Mouse (Mus musculus) MEL (cell line): Measurements from ENCODE around the gene Ubash3b. TPM values are rescaled to one million over a fixed set of nuclear protein-coding genes. Genes with fewer than 3 reads are reported as not detected.

Experiments
- DNase-seq: peaks from one replicate; pipeline ENCODE4 v3.0.0; 2011; ENCODE audit warnings: low read depth, low spot score
- H3K27ac ChIP-seq: 2 replicates; pipeline ENCODE4 v1.5.1; 2012; ENCODE audit warnings: low read depth, mild to moderate bottlenecking, control low read depth, low read length, moderate library complexity; ENCODE audit not compliant: control insufficient read depth
- H3K27me3 ChIP-seq, 2 experiments: fragments of 150-350 bp in 1 of 2; sonication (generic) in 1 of 2; 2 replicates each; pipeline ENCODE4 v1.6.1; 2012; ENCODE audit warnings: low read length in 2 of 2, mild to moderate bottlenecking in 2 of 2, improper control_type of control experiment in 1 of 2, moderate library complexity in 1 of 2; ENCODE audit not compliant: insufficient read depth in 2 of 2, control insufficient read depth in 1 of 2
- H3K36me3 ChIP-seq, 2 experiments: 2 replicates each; pipeline ENCODE4 v1.6.1; 2012 to 2014; ENCODE audit warnings: low read length in 2 of 2, improper control_type of control experiment in 1 of 2, inconsistent platforms in 1 of 2, mild to moderate bottlenecking in 1 of 2; ENCODE audit not compliant: insufficient read depth in 2 of 2, control insufficient read depth in 1 of 2
- H3K4me1 ChIP-seq, 2 experiments: fragments of 150-350 bp in 1 of 2; sonication (generic) in 1 of 2; 2 replicates each; pipeline ENCODE4 v1.6.1; 2012; ENCODE audit warnings: low read length in 2 of 2, improper control_type of control experiment in 1 of 2, mild to moderate bottlenecking in 1 of 2; ENCODE audit not compliant: insufficient read depth in 2 of 2, control insufficient read depth in 1 of 2
- H3K4me3 ChIP-seq, 2 experiments: fragments of 150-350 bp in 1 of 2; sonication (generic) in 1 of 2; 2 replicates each; pipeline ENCODE4 v1.5.1; 2012; ENCODE audit warnings: low read depth in 2 of 2, low read length in 2 of 2, mild to moderate bottlenecking in 2 of 2, moderate library complexity in 2 of 2, control low read depth in 1 of 2, improper control_type of control experiment in 1 of 2; ENCODE audit not compliant: control insufficient read depth in 1 of 2, insufficient read depth in 1 of 2
- H3K79me2 ChIP-seq: 2 replicates; pipeline ENCODE4 v1.6.1; 2012; ENCODE audit warnings: mild to moderate bottlenecking, low read length, moderate library complexity; ENCODE audit not compliant: control insufficient read depth, poor library complexity, insufficient read depth
- H3K9ac ChIP-seq: 2 replicates; pipeline ENCODE4 v1.6.1; 2012; ENCODE audit warnings: low read depth, mild to moderate bottlenecking, control low read depth, low read length, moderate library complexity; ENCODE audit not compliant: control insufficient read depth, poor library complexity, severe bottlenecking
- H3K9me3 ChIP-seq: fragments of 150-350 bp; sonication (generic); replicated peaks from 2 replicates; pipeline ENCODE4 v1.6.1; 2012; ENCODE audit warnings: mild to moderate bottlenecking, low read length, improper control_type of control experiment, moderate library complexity; ENCODE audit not compliant: insufficient read depth
- BHLHE40 ChIP-seq: IDR thresholded peaks from 2 replicates; pipeline ENCODE4 v1.6.1; 2012; ENCODE audit warnings: low read depth, mild to moderate bottlenecking, inconsistent platforms, low read length, improper control_type of control experiment, borderline replicate concordance
- CHD1 ChIP-seq: IDR thresholded peaks from 2 replicates; pipeline ENCODE4 v1.6.1; 2012; ENCODE audit warnings: low read depth, mild to moderate bottlenecking, inconsistent platforms, low read length, improper control_type of control experiment
- ETS1 ChIP-seq: IDR thresholded peaks from 2 replicates; pipeline ENCODE4 v1.6.1; 2012; ENCODE audit warnings: low read depth, mild to moderate bottlenecking, inconsistent platforms, low read length, improper control_type of control experiment, moderate library complexity
- GABPA ChIP-seq: IDR thresholded peaks from 2 replicates; pipeline ENCODE4 v1.6.1; 2012; ENCODE audit warnings: low read depth, mild to moderate bottlenecking, inconsistent platforms, low read length, improper control_type of control experiment, moderate library complexity
- GATA1 ChIP-seq: IDR thresholded peaks from 2 replicates; pipeline ENCODE4 v1.6.1; 2011; ENCODE audit warnings: low read depth, low read length, improper control_type of control experiment
- MAFK ChIP-seq: IDR thresholded peaks from 2 replicates; pipeline ENCODE4 v1.6.1; 2011; ENCODE audit warnings: low read depth, mild to moderate bottlenecking, low read length, improper control_type of control experiment, borderline replicate concordance
- MAX ChIP-seq: IDR thresholded peaks from 2 replicates; pipeline ENCODE4 v1.6.1; 2011; ENCODE audit warnings: low read length, improper control_type of control experiment
- MAZ ChIP-seq: IDR thresholded peaks from 2 replicates; pipeline ENCODE4 v1.6.1; 2012; ENCODE audit warnings: low read depth, mild to moderate bottlenecking, inconsistent platforms, low read length, improper control_type of control experiment
- MEF2A ChIP-seq: IDR thresholded peaks from 2 replicates; pipeline ENCODE4 v1.6.1; 2014; ENCODE audit warnings: low read depth, mild to moderate bottlenecking, inconsistent platforms, low read length, improper control_type of control experiment; ENCODE audit not compliant: poor library complexity, insufficient replicate concordance, severe bottlenecking; ENCODE audit errors: extremely low read depth
- MXI1 ChIP-seq: IDR thresholded peaks from 2 replicates; pipeline ENCODE4 v1.6.1; 2011; ENCODE audit warnings: mild to moderate bottlenecking, low read depth, low read length, improper control_type of control experiment
- MYB ChIP-seq: IDR thresholded peaks from 2 replicates; pipeline ENCODE4 v1.6.1; 2011; ENCODE audit warnings: mild to moderate bottlenecking, low read depth, low read length, improper control_type of control experiment
- NELFE ChIP-seq: IDR thresholded peaks from 2 replicates; pipeline ENCODE4 v1.6.1; 2011; ENCODE audit warnings: low read depth, low read length, improper control_type of control experiment
- NRF1 ChIP-seq: IDR thresholded peaks from 2 replicates; pipeline ENCODE4 v1.6.1; 2014; ENCODE audit warnings: low read depth, mild to moderate bottlenecking, inconsistent platforms, low read length, improper control_type of control experiment, moderate library complexity; ENCODE audit not compliant: poor library complexity, insufficient read depth, severe bottlenecking
- POLR2AphosphoS5 ChIP-seq: IDR thresholded peaks from 2 replicates; pipeline ENCODE4 v1.6.1; 2012; ENCODE audit warnings: low read depth, borderline replicate concordance, mild to moderate bottlenecking, inconsistent platforms, low read length, moderate library complexity, mixed read lengths
- RCOR1 ChIP-seq: IDR thresholded peaks from 2 replicates; pipeline ENCODE4 v1.6.1; 2012; ENCODE audit warnings: low read depth, mild to moderate bottlenecking, inconsistent platforms, low read length, improper control_type of control experiment
- SIN3A ChIP-seq: IDR thresholded peaks from 2 replicates; pipeline ENCODE4 v1.6.1; 2012; ENCODE audit warnings: low read length, improper control_type of control experiment, inconsistent platforms
- SMC3 ChIP-seq: IDR thresholded peaks from 2 replicates; pipeline ENCODE4 v1.6.1; 2011; ENCODE audit warnings: low read depth, low read length, improper control_type of control experiment
- TAL1 ChIP-seq: IDR thresholded peaks from 2 replicates; pipeline ENCODE4 v1.6.1; 2012; ENCODE audit warnings: mild to moderate bottlenecking, inconsistent platforms, low read length, moderate library complexity, mixed read lengths
- TCF12 ChIP-seq: IDR thresholded peaks from 2 replicates; pipeline ENCODE4 v1.6.1; 2014; ENCODE audit warnings: low read depth, mild to moderate bottlenecking, inconsistent platforms, low read length, improper control_type of control experiment, moderate library complexity
- UBTF ChIP-seq: IDR thresholded peaks from 2 replicates; pipeline ENCODE4 v1.6.1; 2012; ENCODE audit warnings: low read depth, mild to moderate bottlenecking, inconsistent platforms, low read length, improper control_type of control experiment, moderate library complexity, borderline replicate concordance; ENCODE audit not compliant: insufficient read depth
- USF1 ChIP-seq: IDR thresholded peaks from 2 replicates; pipeline ENCODE4 v1.6.1; 2014; ENCODE audit warnings: low read depth, mild to moderate bottlenecking, inconsistent platforms, low read length, improper control_type of control experiment, moderate library complexity
- USF2 ChIP-seq, 2 experiments: IDR thresholded peaks; 2 replicates each; pipeline ENCODE4 v1.6.1; 2011 to 2012; ENCODE audit warnings: improper control_type of control experiment in 2 of 2, low read length in 2 of 2, borderline replicate concordance in 1 of 2, inconsistent platforms in 1 of 2, low read depth in 1 of 2, mild to moderate bottlenecking in 1 of 2; ENCODE audit not compliant: insufficient read depth in 1 of 2
- ZC3H11A ChIP-seq: IDR thresholded peaks from 2 replicates; pipeline ENCODE4 v1.6.1; 2012; ENCODE audit warnings: low read depth, mild to moderate bottlenecking, inconsistent platforms, low read length, improper control_type of control experiment
- ZMIZ1 ChIP-seq: IDR thresholded peaks from 2 replicates; pipeline ENCODE4 v1.6.1; 2012; ENCODE audit warnings: low read depth, mild to moderate bottlenecking, inconsistent platforms, low read length, improper control_type of control experiment, moderate library complexity
- ZNF384 ChIP-seq: IDR thresholded peaks from 2 replicates; pipeline ENCODE4 v1.6.1; 2012; ENCODE audit warnings: low read depth, mild to moderate bottlenecking, inconsistent platforms, low read length, improper control_type of control experiment
- polyA plus RNA-seq, 2 experiments: library from polyadenylated mRNA; stranded (reverse) in 1 of 2; unstranded in 1 of 2; fragments of >175 nt in 1 of 2; fragments of >200 nt in 1 of 2; gene quantifications; 2 replicates each; pipeline versions ENCODE4 v1.2.1 to v1.2.4; 2012; ENCODE audit warnings: low replicate concordance in 2 of 2, low read depth in 1 of 2; ENCODE audit not compliant: insufficient read length in 2 of 2, insufficient read depth in 1 of 2, missing spikeins in 1 of 2
- total RNA-seq: library from RNA; depleted of rRNA; stranded (reverse); fragments of 300-350 nt; gene quantifications from 2 replicates; pipeline ENCODE4 v1.2.3, GENCODE M21; 2012

Gene Ubash3b
- total and polyA plus RNA-seq, 3 experiments, result 5.4 to 11.3 TPM; not detected in 1

- H3K9me3 ChIP-seq, result no peaks in the 10 kb centered on the region
- H3K79me2 ChIP-seq, result no peaks in the 10 kb centered on the region
- H3K36me3 ChIP-seq, result peaks cover 0 to 6% of the 10 kb centered on the region in 2 experiments; a peak in 1 of 4 replicates
- peaks cover 0 to 17% of the 10 kb centered on the region in 2 experiments; a peak in 3 of 4 replicates for H3K4me1 ChIP-seq
- H3K4me3 ChIP-seq, result no peak overlapping the region
- no peak overlapping the region for H3K27ac ChIP-seq
- no peak overlapping the region for H3K9ac ChIP-seq
- no peak for DNase-seq
- H3K27me3 ChIP-seq, result no peaks in the 10 kb centered on the region
- TF ChIP-seq ETS1, result no peak
- TF ChIP-seq GATA1, result no peak
- no peak for TF ChIP-seq MYB
- TF ChIP-seq TAL1, result no peak
- no peak for TF ChIP-seq GABPA
- no peak for TF ChIP-seq BHLHE40
- TF ChIP-seq ZC3H11A, result no peak
- TF ChIP-seq TCF12, result no peak
- TF ChIP-seq ZMIZ1, result no peak
- no peak for TF ChIP-seq USF1
- no peak for TF ChIP-seq POLR2AphosphoS5
Observed at GRCm38 (mm10) chr9:40994075-40994474, 167.4 kb downstream of the Ubash3b start.

DNA sequence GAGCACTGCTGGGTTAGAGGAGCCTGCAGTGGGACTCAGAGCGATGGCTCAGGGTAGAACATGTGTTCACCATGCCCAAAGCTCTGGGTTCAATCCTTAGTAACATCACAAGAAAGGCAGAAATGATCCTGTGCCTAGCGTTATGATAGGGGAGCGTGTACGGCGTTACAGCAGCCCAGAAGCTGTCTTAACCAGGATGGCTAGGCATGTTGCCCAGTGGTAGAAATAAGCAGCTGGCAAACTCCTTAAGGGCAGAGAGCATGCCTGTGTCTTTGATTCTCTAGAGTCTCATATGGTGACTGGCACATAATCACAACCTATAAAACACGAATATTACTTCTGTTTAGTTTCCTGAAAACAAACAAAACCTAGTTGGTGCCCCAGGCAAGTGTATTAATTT lies 170.0 kb downstream of the Ubash3b start:
- DNase-seq, result no peak
- Histone ChIP-seq H3K36me3 (0 out of 4 replicates have a peak, but pooled peaks cover 0 to 2% of the 10 kb centered on the region in 2 experiments), H3K79me2 (no peaks in the 10 kb centered on the region), H3K9ac (no peak overlapping the region), H3K27ac (no peak overlapping the region), H3K4me3 (no peak overlapping the region), H3K27me3 (no peaks in the 10 kb centered on the region), H3K9me3 (no peaks in the 10 kb centered on the region), H3K4me1 (peaks cover 0 to 9% of the 10 kb centered on the region in 2 experiments; a peak in 1 of 4 replicates)
- TF ChIP-seq GATA1, result no peak
- no peak for TF ChIP-seq ETS1
- TF ChIP-seq SMC3, result no peak
- TF ChIP-seq MXI1, result no peak
- TF ChIP-seq CHD1, result no peak
- no peak for TF ChIP-seq USF2 (IDR thresholded peaks at IDR 0.05; ENCODE audit: borderline replicate concordance in 1 of 2, insufficient read depth in 1 of 2, low read depth in 1 of 2, low read length in 2 of 2)
- no peak for TF ChIP-seq NELFE
- no peak for TF ChIP-seq SIN3A
- TF ChIP-seq MAFK, result no peak
- no peak for TF ChIP-seq ZMIZ1
- TF ChIP-seq ZNF384, result no peak
- TF ChIP-seq MAX, result no peak
- TF ChIP-seq NRF1, result no peak
- no peak for TF ChIP-seq MAZ
- no peak for TF ChIP-seq MEF2A
- no peak for TF ChIP-seq TAL1
- TF ChIP-seq RCOR1, result no peak
- no peak for TF ChIP-seq UBTF
